Mouse (Mus musculus): ENCODE measurements around the gene Ssh2. TPM values are rescaled to one million over a fixed set of nuclear protein-coding genes. Genes with fewer than 3 reads are reported as not detected.
A peak's percentile ranks its signal among the peaks of the same experiment; 100 is the strongest.

The Ssh2 gene
- polyA plus RNA-seq, 1 experiment from 2014 or later: 20.2 TPM

GRCm38 (mm10) chr11:77467157-77467556, 251.1 kb downstream of the Ssh2 start:
- Histone ChIP-seq H3K27me3 (ENCODE audit: control insufficient read depth, insufficient read depth, low read depth, low read length) (peaks cover 31% of the 10 kb centered on the region), H3K36me3 (ENCODE audit: control insufficient read depth, insufficient read depth, low read length) (peaks cover 16% of the 10 kb centered on the region), H3K9me3 (replicated peaks; ENCODE audit: control insufficient read depth, low read length, poor library complexity, severe bottlenecking) (no peaks in the 10 kb centered on the region), H3K4me1 (ENCODE audit: control insufficient read depth, insufficient read depth, low read length) (peaks cover 6% of the 10 kb centered on the region), H3K4me3 (ENCODE audit: low read depth, low read length) (no peak overlapping the region), H3K4me2 (ENCODE audit: low read length) (no peak overlapping the region), H3K9ac (ENCODE audit: low read depth, low read length) (no peak overlapping the region), H3K27ac (ENCODE audit: low read length) (no peak overlapping the region)
- WGBS: 4% methylated on average over 14 of the region's 25 CpGs
- ATAC-seq: no peak

GRCm38 (mm10) chr11:77467784-77468183, 251.7 kb downstream of the Ssh2 start:
- Histone ChIP-seq H3K27me3 (ENCODE audit: control insufficient read depth, insufficient read depth, low read depth, low read length) (peaks cover 31% of the 10 kb centered on the region), H3K9me3 (replicated peaks; ENCODE audit: control insufficient read depth, low read length, poor library complexity, severe bottlenecking) (no peaks in the 10 kb centered on the region), H3K36me3 (ENCODE audit: control insufficient read depth, insufficient read depth, low read length) (peaks cover 21% of the 10 kb centered on the region), H3K27ac (ENCODE audit: low read length) (no peak overlapping the region), H3K4me1 (ENCODE audit: control insufficient read depth, insufficient read depth, low read length) (peaks cover 4% of the 10 kb centered on the region; the same call in 1 of the 2 replicates), H3K4me2 (ENCODE audit: low read length) (0 out of 2 replicates have a peak overlapping the region, but pooled peaks have one; percentile 7), H3K9ac (ENCODE audit: low read depth, low read length) (no peak overlapping the region), H3K4me3 (ENCODE audit: low read depth, low read length) (no peak overlapping the region)
- ATAC-seq: no peak
- WGBS: 16% methylated on average over 20 of the region's 20 CpGs

GRCm38 (mm10) chr11:77468397-77468796, 252.3 kb downstream of the Ssh2 start:
- Histone ChIP-seq H3K4me3 (ENCODE audit: low read depth, low read length) (no peak overlapping the region), H3K27me3 (ENCODE audit: control insufficient read depth, insufficient read depth, low read depth, low read length) (peaks cover 31% of the 10 kb centered on the region), H3K4me1 (ENCODE audit: control insufficient read depth, insufficient read depth, low read length) (0 out of 2 replicates have a peak, but pooled peaks cover 3% of the 10 kb centered on the region), H3K4me2 (ENCODE audit: low read length) (no peak overlapping the region), H3K9me3 (replicated peaks; ENCODE audit: control insufficient read depth, low read length, poor library complexity, severe bottlenecking) (no peaks in the 10 kb centered on the region), H3K27ac (ENCODE audit: low read length) (no peak overlapping the region), H3K36me3 (ENCODE audit: control insufficient read depth, insufficient read depth, low read length) (peaks cover 22% of the 10 kb centered on the region), H3K9ac (ENCODE audit: low read depth, low read length) (no peak overlapping the region)
- WGBS: 82% methylated on average over 9 of the region's 9 CpGs
- no peak for ATAC-seq

GRCm38 (mm10) chr11:77471407-77471806, 255.3 kb downstream of the Ssh2 start:
- Histone ChIP-seq H3K27ac (ENCODE audit: low read length) (no peak overlapping the region), H3K4me3 (ENCODE audit: low read depth, low read length) (no peak overlapping the region), H3K9me3 (replicated peaks; ENCODE audit: control insufficient read depth, low read length, poor library complexity, severe bottlenecking) (no peaks in the 10 kb centered on the region), H3K27me3 (ENCODE audit: control insufficient read depth, insufficient read depth, low read depth, low read length) (peaks cover 14% of the 10 kb centered on the region), H3K4me2 (ENCODE audit: low read length) (no peak overlapping the region), H3K9ac (ENCODE audit: low read depth, low read length) (no peak overlapping the region), H3K36me3 (ENCODE audit: control insufficient read depth, insufficient read depth, low read length) (peaks cover 22% of the 10 kb centered on the region), H3K4me1 (ENCODE audit: control insufficient read depth, insufficient read depth, low read length) (0 out of 2 replicates have a peak, but pooled peaks cover 3% of the 10 kb centered on the region)
- no peak for ATAC-seq
- 72% methylated on average over 29 of the region's 29 CpGs for WGBS

- H3K27ac ChIP-seq (ENCODE audit: low read length): no peak overlapping the region
- no peaks in the 10 kb centered on the region for H3K9me3 ChIP-seq (replicated peaks; ENCODE audit: control insufficient read depth, low read length, poor library complexity, severe bottlenecking)
- H3K36me3 ChIP-seq (ENCODE audit: control insufficient read depth, insufficient read depth, low read length): peaks cover 22% of the 10 kb centered on the region
- H3K9ac ChIP-seq (ENCODE audit: low read depth, low read length): no peak overlapping the region
- 0 out of 2 replicates have a peak, but pooled peaks cover under 1% of the 10 kb centered on the region for H3K4me1 ChIP-seq (ENCODE audit: control insufficient read depth, insufficient read depth, low read length)
- WGBS: 93% methylated on average over 16 of the region's 16 CpGs
- H3K27me3 ChIP-seq (ENCODE audit: control insufficient read depth, insufficient read depth, low read depth, low read length): peaks cover under 1% of the 10 kb centered on the region
- H3K4me3 ChIP-seq (ENCODE audit: low read depth, low read length): no peak overlapping the region
- ATAC-seq: 0 out of 2 replicates have a peak, but pooled peaks have one; percentile 15
- H3K4me2 ChIP-seq (ENCODE audit: low read length): no peak overlapping the region
Measured at GRCm38 (mm10) chr11:77472775-77473174, 256.7 kb downstream of the Ssh2 start.

- Histone ChIP-seq H3K27me3 (ENCODE audit: control insufficient read depth, insufficient read depth, low read depth, low read length) (no peaks in the 10 kb centered on the region), H3K9me3 (replicated peaks; ENCODE audit: control insufficient read depth, low read length, poor library complexity, severe bottlenecking) (no peaks in the 10 kb centered on the region), H3K4me3 (ENCODE audit: low read depth, low read length) (no peak overlapping the region), H3K27ac (ENCODE audit: low read length) (no peak overlapping the region), H3K4me1 (ENCODE audit: control insufficient read depth, insufficient read depth, low read length) (no peaks in the 10 kb centered on the region), H3K9ac (ENCODE audit: low read depth, low read length) (no peak overlapping the region), H3K36me3 (ENCODE audit: control insufficient read depth, insufficient read depth, low read length) (peaks cover 13% of the 10 kb centered on the region), H3K4me2 (ENCODE audit: low read length) (no peak overlapping the region)
- WGBS: 96% methylated on average over 14 of the region's 14 CpGs
- ATAC-seq: no peak
Measured at GRCm38 (mm10) chr11:77476216-77476615, 260.1 kb downstream of the Ssh2 start.

- Histone ChIP-seq H3K27ac (ENCODE audit: low read length) (no peak overlapping the region), H3K4me3 (ENCODE audit: low read depth, low read length) (no peak overlapping the region), H3K4me1 (ENCODE audit: control insufficient read depth, insufficient read depth, low read length) (no peaks in the 10 kb centered on the region), H3K9me3 (replicated peaks; ENCODE audit: control insufficient read depth, low read length, poor library complexity, severe bottlenecking) (no peaks in the 10 kb centered on the region), H3K4me2 (ENCODE audit: low read length) (no peak overlapping the region), H3K9ac (ENCODE audit: low read depth, low read length) (no peak overlapping the region), H3K27me3 (ENCODE audit: control insufficient read depth, insufficient read depth, low read depth, low read length) (no peaks in the 10 kb centered on the region), H3K36me3 (ENCODE audit: control insufficient read depth, insufficient read depth, low read length) (peaks cover 6% of the 10 kb centered on the region; the same call in 1 of the 2 replicates)
- 91% methylated on average over 6 of the region's 6 CpGs for WGBS
- no peak for ATAC-seq
Measured at GRCm38 (mm10) chr11:77476895-77477294, 260.8 kb downstream of the Ssh2 start.

- Histone ChIP-seq H3K36me3 (ENCODE audit: control insufficient read depth, insufficient read depth, low read length) (no peaks in the 10 kb centered on the region), H3K27me3 (ENCODE audit: control insufficient read depth, insufficient read depth, low read depth, low read length) (no peaks in the 10 kb centered on the region), H3K4me3 (ENCODE audit: low read depth, low read length) (no peak overlapping the region), H3K9ac (ENCODE audit: low read depth, low read length) (no peak overlapping the region), H3K9me3 (replicated peaks; ENCODE audit: control insufficient read depth, low read length, poor library complexity, severe bottlenecking) (no peaks in the 10 kb centered on the region), H3K4me2 (ENCODE audit: low read length) (no peak overlapping the region), H3K27ac (ENCODE audit: low read length) (no peak overlapping the region), H3K4me1 (ENCODE audit: control insufficient read depth, insufficient read depth, low read length) (peaks cover 35% of the 10 kb centered on the region)
- 87% methylated on average over 3 of the region's 3 CpGs for WGBS
- no peak for ATAC-seq
Measured at GRCm38 (mm10) chr11:77483043-77483442, 267.0 kb downstream of the Ssh2 start.

GRCm38 (mm10) chr11:77483510-77484255, 267.6 kb downstream of the Ssh2 start:
- no peaks in the 10 kb centered on the region for H3K9me3 ChIP-seq (replicated peaks; ENCODE audit: control insufficient read depth, low read length, poor library complexity, severe bottlenecking)
- 78% methylated on average over 11 of the region's 11 CpGs for WGBS
- peaks cover 41% of the 10 kb centered on the region for H3K4me1 ChIP-seq (ENCODE audit: control insufficient read depth, insufficient read depth, low read length)
- ATAC-seq: no peak
- no peak overlapping the region for H3K9ac ChIP-seq (ENCODE audit: low read depth, low read length)
- no peaks in the 10 kb centered on the region for H3K36me3 ChIP-seq (ENCODE audit: control insufficient read depth, insufficient read depth, low read length)
- no peaks in the 10 kb centered on the region for H3K27me3 ChIP-seq (ENCODE audit: control insufficient read depth, insufficient read depth, low read depth, low read length)
- H3K27ac ChIP-seq (ENCODE audit: low read length): no peak overlapping the region
- no peak overlapping the region for H3K4me2 ChIP-seq (ENCODE audit: low read length)
- no peak overlapping the region for H3K4me3 ChIP-seq (ENCODE audit: low read depth, low read length)
